Mouse (Mus musculus) adrenal gland, postnatal 10 days (tissue): ENCODE data around the gene Olfr938. TPM values are rescaled to one million over a fixed set of nuclear protein-coding genes. Genes with fewer than 3 reads are reported as not detected.

ENCODE experiments used
- DNase-seq: peaks from one replicate; pipeline ENCODE4 v3.0.0; 2021; ENCODE audit warnings: mixed read lengths
- long read RNA-seq, 2 experiments: library from polyadenylated mRNA; stranded (forward); transcript quantifications; one replicate each; pipeline ENCODE4 v2.0.0; 2021
- microRNA-seq: library from miRNA; unstranded; fragments of <30 nt; microRNA quantifications from one replicate; pipeline ENCODE4 v1.2.0, GENCODE M21; 2021
- total RNA-seq, 2 experiments: library from RNA; stranded (reverse); gene quantifications; 2 replicates each; pipeline ENCODE4 v1.2.3; 2021

The Olfr938 gene
- not detected for total RNA-seq
- long read RNA-seq, experiment 1 = 0 reads
- long read RNA-seq, experiment 2 = 0 reads

GRCm38 (mm10) chr9:39078787-39079186 lies at the start of gene Olfr938:
Gene Olfr938, minus strand, starts transcription at chr9:39078887.
- DNase-seq = no peak

- DNase-seq = no peak
Measured at GRCm38 (mm10) chr9:39127831-39128230, 49.1 kb upstream of the Olfr938 start, which contains the start of gene Olfr27. Gene Olfr27, plus strand, starts transcription at chr9:39128131.

GRCm38 (mm10) chr9:39127326-39127725 lies 48.6 kb upstream of the Olfr938 start:
- no peak for DNase-seq

GRCm38 (mm10) chr9:39064851-39065250 lies 13.8 kb downstream of the Olfr938 start, which contains the start of gene Olfr937:
Gene Olfr937, minus strand, starts transcription at chr9:39064951.
- DNase-seq = no peak

Small RNAs within 50 kb of the gene (microRNA-seq; reads per million reads assigned to microRNA genes)
- gene Gm25032 = not detected
- not detected for gene Gm25529

Other genes with a start within 250 kb of the Olfr938 start
- gene Olfr924, start 234.4 kb downstream of the Olfr938 start, total RNA-seq = not detected
- gene Olfr26, start 223.8 kb downstream of the Olfr938 start, total RNA-seq = not detected
- gene Olfr926, start 201.8 kb downstream of the Olfr938 start, total RNA-seq = not detected
- gene Olfr930, start 149.1 kb downstream of the Olfr938 start, total RNA-seq = not detected
- gene Olfr933, start 106.6 kb downstream of the Olfr938 start, total RNA-seq = under 1 TPM in 1 of 2 experiments, not detected in 1; 0.09 TPM
- gene Olfr934, start 90.6 kb downstream of the Olfr938 start, total RNA-seq = not detected
- not detected for gene Olfr935, start 79.2 kb downstream of the Olfr938 start, total RNA-seq
- not detected for gene Olfr146, start 55.5 kb downstream of the Olfr938 start, total RNA-seq
- gene Olfr937, start 13.9 kb downstream of the Olfr938 start, total RNA-seq = not detected
- not detected for gene Olfr27, start 49.2 kb upstream of the Olfr938 start, total RNA-seq
- gene Olfr943, start 87.4 kb upstream of the Olfr938 start, total RNA-seq = not detected
- gene Olfr944, start 123.0 kb upstream of the Olfr938 start, total RNA-seq = not detected
- not detected for gene Olfr1537, start 171.1 kb upstream of the Olfr938 start, total RNA-seq
- gene Olfr945, start 197.9 kb upstream of the Olfr938 start, total RNA-seq = not detected
- gene Olfr948, start 247.2 kb upstream of the Olfr938 start, total RNA-seq = not detected